Mouse (Mus musculus) brain, embryonic 14.5 days (tissue): ENCODE data around the gene Wipf2. TPM values are rescaled to one million over a fixed set of nuclear protein-coding genes. Genes with fewer than 3 reads are reported as not detected.
"Not testable (repeated sequence)": the region's sequence is repeated elsewhere in the genome, so short reads cannot be mapped to it uniquely, and the experiment has no call there.

ENCODE experiments used
- DNase-seq: peaks from one replicate; pipeline ENCODE4 v3.0.0-alpha.2; 2011; ENCODE audit warnings: low read depth
- CTCF ChIP-seq: fragments of 200-500 bp; IDR thresholded peaks from 2 replicates; pipeline ENCODE4 v1.5.1; 2012; ENCODE audit warnings: inconsistent platforms, mild to moderate bottlenecking, moderate library complexity, borderline replicate concordance; ENCODE audit not compliant: insufficient read depth, insufficient read length; ENCODE audit errors: extremely low read depth
- POLR2A ChIP-seq: fragments of 200-500 bp; IDR thresholded peaks from 2 replicates; pipeline ENCODE4 v1.6.1; 2012; ENCODE audit warnings: mild to moderate bottlenecking, inconsistent platforms, borderline replicate concordance; ENCODE audit not compliant: poor library complexity, insufficient read depth, insufficient read length, severe bottlenecking; ENCODE audit errors: extremely low read depth
- polyA plus RNA-seq: library from polyadenylated mRNA; depleted of rRNA; stranded (reverse); fragments of >200 nt; gene quantifications from 2 replicates; pipeline ENCODE4 v1.2.3, GENCODE M21; 2012

The Wipf2 gene
- polyA plus RNA-seq, 1 experiment, result 14.7 TPM

- no peak for DNase-seq
- TF ChIP-seq CTCF (no peak), POLR2A (no peak)
These were observed 54.1 kb downstream of the Wipf2 start for GRCm38 (mm10) chr11:98917428-98918005.

- no peak for TF ChIP-seq CTCF
- no peak for TF ChIP-seq POLR2A
- no peak for DNase-seq
These were observed 54.8 kb downstream of the Wipf2 start for GRCm38 (mm10) chr11:98918231-98918630.

DNA sequence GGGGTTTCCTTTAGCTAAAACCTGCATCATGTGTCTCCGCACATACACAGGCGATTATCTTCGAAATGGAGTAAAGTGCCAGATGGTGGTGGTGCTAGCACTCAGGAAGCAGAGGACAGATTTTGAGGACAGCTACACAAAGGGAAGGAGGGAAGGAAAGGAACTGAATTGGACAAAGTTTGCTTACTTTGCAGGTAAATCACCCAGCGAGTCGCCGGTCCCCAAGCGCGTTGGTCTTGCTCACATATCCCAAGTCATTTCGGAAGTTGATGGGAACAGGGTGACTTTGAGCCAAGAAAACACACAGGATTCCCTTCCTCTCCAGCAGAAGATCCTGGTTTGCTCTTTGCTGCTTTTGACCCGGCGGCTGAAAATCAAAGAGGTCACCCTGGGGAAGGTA is 55.6 kb downstream of the Wipf2 start:
- DNase-seq, result no peak
- TF ChIP-seq POLR2A, result no peak
- TF ChIP-seq CTCF, result no peak

DNA sequence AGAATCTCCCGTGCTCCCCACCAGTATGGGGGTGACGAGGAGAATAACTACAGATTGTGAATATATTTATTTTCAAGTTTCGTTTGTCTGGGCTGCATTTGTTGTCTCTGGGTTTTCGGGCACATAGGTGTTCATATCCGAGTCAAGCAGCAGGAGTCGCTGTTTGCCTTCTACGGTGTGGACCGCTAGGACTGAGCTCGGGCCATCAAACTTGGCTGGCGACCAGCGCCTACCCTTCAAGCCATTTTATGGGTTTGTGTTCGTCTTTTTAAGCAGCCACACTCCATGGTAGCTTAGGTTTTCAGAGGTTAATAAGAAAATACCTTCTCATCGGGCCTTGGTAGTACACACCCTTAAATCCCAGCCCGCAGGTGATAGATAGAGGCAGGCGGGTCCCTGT is 58.4 kb downstream of the Wipf2 start:
- peak; percentile 77 for DNase-seq
- TF ChIP-seq CTCF, result peak; percentile 61

GRCm38 (mm10) chr11:98922307-98922706 is 58.9 kb downstream of the Wipf2 start:
- peak; percentile 79 for DNase-seq
- TF ChIP-seq CTCF, result peak; percentile 70

DNA sequence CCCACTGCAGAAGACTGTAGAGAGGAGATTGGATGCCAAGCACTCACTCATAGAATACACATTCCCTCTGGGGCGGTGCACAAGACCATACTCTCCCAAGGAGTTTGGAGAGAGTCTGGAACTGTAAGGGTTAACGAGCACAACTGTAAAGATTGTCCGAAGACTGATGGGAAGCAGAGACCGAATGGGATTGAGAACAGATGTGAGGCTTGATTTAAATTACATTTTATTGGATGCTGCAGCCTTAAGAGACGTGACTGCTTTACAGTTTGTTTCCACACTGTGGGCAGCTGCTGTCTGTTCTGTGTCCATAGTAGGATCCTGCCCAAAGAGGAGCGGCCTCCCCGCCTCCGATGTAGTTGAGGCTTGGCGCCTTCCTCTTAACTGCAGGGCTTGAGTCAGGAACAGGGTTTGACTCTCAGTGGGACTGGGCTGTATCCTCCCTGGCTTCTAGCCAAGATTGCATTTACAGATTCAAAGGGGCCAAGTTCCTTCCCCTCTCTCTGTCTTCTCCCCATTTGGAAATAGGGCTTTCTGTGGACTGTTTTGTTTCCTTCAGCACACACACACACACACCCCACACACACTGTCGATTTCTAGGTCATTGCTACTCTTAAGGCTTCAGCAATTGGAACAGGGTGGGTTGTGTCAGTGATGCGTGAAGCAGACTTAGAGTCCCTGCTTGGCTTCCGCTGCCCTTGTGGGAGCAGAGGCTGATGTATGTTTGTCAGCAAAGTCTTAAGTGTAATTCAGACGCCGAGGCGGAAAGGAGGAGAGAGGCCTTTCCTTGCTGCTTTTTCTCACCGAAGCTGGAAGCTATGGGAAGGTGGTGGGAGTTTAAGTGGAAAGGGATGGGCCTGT is 59.6 kb downstream of the Wipf2 start:
- not testable (repeated sequence) for DNase-seq

GRCm38 (mm10) chr11:98924633-98925175 is 61.3 kb downstream of the Wipf2 start:
- DNase-seq, result no peak

DNA sequence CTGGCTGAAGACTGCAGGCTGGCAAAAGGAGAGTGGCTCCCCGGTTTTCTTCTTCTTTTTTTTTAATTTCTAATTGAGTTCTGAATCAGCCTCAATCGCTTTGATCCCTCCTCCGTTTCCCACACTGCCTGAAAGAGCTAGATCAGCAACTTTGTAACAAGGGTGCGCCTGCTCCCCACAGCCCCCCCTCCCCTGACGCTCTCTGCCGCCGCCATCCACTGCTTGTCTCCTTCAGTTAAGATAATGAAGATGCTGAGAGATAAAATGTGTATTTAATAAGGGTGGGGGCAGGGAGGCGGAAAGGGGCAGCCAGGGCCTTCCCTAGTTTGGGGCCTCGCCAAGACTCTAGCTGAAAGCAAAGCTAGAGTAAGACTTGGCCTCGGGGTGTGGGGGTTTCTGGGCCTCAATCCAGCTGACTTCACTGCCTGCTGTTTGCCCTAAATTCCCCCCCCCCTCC is 61.9 kb downstream of the Wipf2 start:
- TF ChIP-seq CTCF, result no peak
- TF ChIP-seq POLR2A, result no peak
- DNase-seq, result peak; percentile 88

More at GRCm38 (mm10) chr11:98924633-98925175, 61.3 kb downstream of the Wipf2 start:
- TF ChIP-seq POLR2A (no peak), CTCF (no peak)

GRCm38 (mm10) chr11:98925868-98926311 is 62.5 kb downstream of the Wipf2 start:
- DNase-seq, result peak; percentile 79
- TF ChIP-seq POLR2A, result no peak
- no peak for TF ChIP-seq CTCF

DNA sequence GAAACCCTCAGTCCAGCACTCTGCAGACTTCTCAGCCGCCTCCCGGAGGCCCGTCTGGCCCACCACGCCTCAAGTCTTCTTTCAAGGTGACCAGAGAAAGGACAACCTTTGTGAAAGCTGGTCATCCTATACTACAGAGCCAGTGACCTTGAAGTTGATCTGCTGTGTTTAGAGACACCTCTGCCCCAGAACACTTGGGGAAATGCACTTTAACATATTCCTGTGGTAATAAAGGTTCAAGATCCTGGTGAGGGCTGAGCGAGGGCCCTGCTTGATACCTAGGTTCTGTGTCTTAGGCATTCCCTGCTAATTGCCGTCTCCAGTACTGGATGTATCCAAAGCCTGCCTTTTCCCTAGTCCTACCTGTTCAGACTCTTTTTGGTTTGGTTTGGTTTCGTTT is 63.1 kb downstream of the Wipf2 start:
- no peak for TF ChIP-seq CTCF
- no peak for TF ChIP-seq POLR2A
- DNase-seq, result no peak

- peak; percentile 85 for DNase-seq
These were observed 64.1 kb downstream of the Wipf2 start, which contains the start of gene Rara for GRCm38 (mm10) chr11:98927438-98928076. TSS of gene Rara (plus strand) at chr11:98927818.

More at GRCm38 (mm10) chr11:98927438-98928076, 64.1 kb downstream of the Wipf2 start, which contains the start of gene Rara:
- TF ChIP-seq POLR2A (no peak), CTCF (no peak)
